Mouse (Mus musculus) NIH3T3 (cell line): ENCODE data around the gene Tob1.
A peak's percentile ranks its signal among the peaks of the same experiment; 100 is the strongest.

Experiments used
- DNase-seq: peaks from one replicate; pipeline ENCODE4 v3.0.0-alpha.2; 2012; ENCODE audit warnings: low read depth

Tob1 gene

DNA sequence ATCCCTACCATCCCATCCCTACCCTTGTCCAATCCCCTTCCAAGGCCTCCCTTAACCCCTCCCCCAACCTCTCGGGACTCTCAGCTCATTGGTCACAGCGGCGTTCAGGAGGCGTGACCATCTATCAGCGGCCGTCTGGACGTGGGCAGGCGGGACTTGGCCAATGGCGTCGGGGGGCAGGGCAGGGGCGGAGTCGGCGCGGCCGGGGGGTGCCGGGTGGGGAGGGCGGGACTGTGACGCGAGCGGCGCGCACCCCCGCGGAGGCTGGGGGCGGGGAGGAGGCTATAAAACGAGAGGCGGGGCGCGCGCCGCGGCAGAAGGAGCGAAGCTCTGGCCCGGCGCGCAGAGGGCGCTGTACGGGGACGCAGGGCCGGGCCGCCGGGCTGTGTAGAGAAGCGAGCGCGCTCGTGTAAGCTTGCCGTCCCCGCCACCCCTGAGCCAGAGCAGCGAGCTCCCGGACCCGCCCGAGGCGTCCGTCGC is at the start of gene Tob1:
TSS of gene Tob1 (plus strand) at position 331 of the 480 bp plus-strand sequence.
- peak; percentile 100 for DNase-seq

DNA sequence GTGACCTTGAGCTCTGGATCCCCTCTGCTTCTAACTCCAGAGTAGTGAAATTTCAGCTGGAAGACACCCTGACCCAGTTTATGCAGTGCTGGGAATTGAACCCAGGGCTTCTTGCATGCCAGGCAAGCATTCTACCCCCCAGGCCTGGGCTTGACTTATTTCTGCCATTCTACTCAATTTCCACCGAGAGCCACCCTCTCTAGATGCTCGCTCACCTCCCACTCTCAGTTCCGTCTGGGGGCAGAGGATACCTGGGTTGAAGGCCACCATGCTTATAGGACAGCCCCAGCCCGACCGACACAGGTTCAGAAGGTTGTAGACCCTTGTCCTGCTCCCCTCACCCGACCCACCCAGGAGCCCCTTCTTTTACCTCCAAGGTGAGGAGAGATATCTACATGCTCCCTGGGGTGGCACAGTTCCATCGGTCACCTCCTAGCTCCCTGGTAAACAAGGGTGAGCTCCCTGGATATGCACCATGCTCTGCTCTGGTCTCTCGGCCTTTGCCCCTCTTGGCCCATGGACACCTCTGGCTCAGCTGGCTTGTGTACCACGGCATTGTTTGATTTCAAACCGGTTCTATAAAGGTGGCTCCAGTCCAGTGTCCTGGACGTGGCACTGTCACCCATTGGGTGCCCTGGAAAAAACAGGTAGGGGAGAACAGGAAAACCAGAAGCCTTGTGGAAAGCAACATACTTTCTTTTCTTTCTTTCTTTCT is 49.2 kb upstream of the Tob1 start:
- no peak for DNase-seq

DNA sequence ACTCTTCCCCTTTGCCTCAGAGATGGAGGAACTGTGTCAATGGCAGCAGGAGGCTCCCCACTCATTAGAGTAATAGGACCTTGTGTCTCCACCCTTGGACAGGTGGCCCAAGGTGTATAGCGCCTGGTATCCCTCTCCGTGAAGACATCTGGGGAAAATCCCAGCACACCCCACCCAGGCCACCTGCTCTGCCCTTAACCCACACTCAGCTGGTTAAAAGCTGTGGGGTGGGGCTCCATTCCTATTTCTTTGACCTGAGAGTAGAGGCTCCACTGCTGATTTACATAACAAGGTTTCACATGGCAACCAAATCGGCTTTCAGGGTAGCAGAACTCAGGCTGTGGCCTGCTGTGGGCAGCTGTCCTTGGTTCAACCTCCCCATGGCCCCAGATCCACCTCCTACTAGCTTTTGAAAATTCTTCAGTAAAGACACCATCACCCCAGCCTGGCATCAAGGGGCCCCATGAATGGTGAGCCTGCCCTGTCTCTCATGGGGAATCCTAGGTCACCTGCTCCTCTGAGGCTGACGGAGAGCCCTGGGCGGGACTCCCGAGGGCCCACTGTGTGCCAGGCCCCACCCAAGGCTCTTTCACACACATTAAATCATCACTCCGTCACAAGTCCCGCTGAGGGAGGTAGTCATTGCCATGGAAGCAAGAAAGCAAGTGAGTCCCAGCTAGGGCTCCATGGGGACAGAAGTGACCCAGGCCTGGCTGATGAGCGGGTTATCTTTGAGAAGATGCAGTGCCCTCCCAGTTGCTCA is 48.1 kb upstream of the Tob1 start:
- DNase-seq: no peak

DNA sequence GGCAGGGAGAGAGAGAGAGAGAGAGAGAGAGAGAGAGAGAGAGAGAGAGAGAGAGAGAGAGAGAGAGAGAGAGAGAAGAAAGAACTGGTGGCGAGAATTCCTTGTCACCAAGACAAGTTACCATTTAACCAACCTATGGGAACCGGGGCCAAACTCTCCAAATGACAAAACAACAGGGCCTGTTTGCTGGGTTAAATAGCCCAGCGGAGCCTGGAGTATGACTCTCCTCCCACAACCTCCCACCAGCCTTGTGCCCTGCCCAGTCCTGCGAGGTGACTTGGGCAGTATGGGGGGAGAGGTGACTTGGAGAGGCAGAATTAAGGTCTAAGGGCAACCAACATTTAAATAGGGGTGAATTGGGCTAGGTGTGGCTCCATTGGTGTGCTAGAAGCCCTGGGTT is 45.5 kb upstream of the Tob1 start:
- no peak for DNase-seq

DNA sequence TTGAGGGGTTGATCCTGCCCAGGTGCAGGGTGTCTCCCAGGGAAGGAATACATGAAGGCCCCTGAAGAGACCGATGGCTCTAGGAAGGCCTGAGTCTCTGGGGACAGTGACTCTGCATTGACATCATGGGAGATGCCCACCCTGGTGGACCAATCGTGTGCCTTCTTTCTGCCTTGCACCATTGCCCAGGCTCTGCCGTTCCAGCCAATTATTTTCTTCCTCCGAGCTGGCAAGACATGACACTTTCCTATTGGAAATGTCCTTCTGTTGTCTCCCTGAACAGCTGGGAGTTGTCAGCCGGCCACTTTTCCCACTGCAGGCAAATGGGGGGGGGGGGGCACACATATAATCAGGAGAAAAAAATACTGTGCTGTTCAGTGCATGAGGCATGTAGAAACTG is 43.0 kb upstream of the Tob1 start:
- DNase-seq: no peak

DNA sequence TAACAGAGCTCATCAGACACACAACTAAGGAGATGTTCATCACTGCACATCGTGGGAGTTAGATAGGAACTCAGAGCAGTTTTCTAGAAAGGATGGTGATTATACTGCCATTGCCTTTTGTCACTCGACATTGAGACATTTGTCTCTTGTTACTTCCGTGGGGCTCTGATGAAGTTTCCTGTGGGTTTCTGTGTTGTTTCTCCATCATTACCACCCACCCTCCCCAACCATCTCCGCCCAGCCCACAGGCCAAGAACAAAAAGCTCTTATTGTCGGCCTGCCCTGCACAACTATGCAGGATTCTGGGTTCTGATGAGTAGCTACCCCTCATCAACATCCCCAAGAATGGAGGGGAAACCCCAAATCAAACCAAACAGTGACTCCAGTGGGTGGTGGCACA is 41.7 kb upstream of the Tob1 start:
- no peak for DNase-seq

DNA sequence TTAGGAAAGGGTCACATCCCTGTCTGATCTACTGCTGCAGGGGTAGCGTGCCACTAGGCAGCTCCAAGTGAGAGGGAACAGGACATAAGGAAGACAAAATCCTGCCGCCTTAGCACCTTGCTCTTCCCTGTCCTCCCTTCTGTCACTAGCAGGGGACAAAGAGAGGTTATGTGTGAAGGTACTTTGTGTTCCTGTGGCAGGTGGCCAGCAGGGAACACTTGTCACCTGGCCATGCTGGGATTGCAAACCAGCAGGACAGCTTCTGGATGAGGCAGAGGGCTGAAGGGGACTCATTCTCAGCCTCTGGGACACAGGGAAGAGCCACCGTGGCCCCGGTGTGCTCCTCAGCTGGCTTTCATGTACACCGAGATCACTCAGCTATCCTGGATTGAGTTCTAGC is 39.6 kb upstream of the Tob1 start:
- no peak for DNase-seq

DNA sequence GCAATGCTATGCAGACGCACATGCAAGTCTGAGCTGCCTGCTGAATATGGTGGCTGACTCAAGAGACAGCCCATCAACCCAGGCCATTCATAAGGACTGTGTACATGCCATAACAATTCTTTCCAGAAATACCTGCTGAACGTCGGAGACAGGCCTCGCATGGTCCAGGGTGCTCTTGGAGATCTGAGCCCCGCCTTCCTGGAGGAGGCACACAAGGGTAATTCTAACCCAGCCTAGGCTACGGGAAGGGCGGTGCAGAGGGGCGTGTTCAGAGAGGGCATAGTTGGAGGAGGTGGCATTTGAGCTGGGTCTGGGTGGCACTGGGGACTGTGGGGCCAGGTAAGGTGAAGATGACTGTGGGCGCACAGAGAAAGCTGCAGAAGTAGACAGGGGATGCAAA is 39.1 kb upstream of the Tob1 start:
- no peak for DNase-seq

DNA sequence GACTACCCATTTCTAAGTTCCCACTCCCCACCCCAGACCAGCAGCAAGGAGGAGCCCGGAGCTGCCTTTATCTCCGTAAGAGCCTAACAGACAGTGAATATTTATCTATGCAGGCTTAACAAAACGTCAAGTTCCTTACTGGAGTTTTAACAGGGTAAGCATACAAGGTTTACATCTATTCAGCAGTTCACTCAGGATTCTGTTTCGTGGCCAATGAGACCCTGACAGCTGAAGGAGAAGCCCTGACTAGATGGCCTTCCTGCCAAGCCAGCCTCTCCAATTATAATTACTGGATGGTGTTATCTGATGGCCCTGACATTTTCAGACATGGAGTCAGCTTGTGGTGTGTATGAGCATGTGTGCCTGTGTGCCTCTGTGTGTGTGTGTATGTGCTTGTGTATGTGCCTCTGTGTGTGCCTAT is 37.5 kb upstream of the Tob1 start:
- no peak for DNase-seq

DNA sequence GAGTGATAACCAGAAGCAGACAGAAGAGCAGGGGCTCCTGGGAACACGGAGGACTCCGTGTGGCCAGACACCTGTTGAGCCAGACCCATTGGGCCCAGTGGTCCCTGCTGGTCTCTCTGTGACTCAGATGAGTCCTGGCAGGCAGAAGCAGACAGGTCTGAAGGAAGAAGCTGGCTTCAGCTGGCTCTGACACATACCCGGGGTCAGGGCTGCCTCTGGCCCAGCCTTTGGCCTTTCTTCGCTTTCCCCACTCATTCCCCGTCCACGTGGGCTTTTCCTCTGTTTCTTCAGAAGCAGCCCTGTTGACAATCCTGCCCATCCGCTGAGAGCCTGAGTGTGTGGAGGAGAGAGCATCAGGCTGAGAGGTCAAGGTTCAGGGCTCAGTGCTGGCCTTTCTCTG is 36.0 kb upstream of the Tob1 start:
- DNase-seq: no peak

DNA sequence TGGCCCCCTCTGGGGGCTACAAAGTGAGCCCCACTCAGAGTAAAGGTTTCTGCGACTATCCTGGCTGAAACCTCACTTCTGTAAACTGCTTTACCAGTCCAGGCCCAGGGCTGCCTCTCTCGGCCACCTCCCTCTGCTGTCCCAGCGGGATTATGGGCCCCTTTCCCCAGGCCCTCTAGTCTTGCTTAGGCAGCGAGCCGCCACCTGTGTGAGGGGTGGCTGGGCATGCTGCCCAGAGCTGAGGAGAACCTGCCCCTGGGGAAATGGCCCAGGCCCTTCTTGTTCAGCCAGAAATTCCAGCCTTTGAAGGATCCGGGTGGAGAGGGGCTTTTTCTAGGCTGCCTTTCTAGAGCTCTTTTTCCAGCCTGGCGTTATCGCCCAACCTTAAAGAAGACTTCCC is 35.6 kb upstream of the Tob1 start:
- peak; percentile 34 for DNase-seq

DNA sequence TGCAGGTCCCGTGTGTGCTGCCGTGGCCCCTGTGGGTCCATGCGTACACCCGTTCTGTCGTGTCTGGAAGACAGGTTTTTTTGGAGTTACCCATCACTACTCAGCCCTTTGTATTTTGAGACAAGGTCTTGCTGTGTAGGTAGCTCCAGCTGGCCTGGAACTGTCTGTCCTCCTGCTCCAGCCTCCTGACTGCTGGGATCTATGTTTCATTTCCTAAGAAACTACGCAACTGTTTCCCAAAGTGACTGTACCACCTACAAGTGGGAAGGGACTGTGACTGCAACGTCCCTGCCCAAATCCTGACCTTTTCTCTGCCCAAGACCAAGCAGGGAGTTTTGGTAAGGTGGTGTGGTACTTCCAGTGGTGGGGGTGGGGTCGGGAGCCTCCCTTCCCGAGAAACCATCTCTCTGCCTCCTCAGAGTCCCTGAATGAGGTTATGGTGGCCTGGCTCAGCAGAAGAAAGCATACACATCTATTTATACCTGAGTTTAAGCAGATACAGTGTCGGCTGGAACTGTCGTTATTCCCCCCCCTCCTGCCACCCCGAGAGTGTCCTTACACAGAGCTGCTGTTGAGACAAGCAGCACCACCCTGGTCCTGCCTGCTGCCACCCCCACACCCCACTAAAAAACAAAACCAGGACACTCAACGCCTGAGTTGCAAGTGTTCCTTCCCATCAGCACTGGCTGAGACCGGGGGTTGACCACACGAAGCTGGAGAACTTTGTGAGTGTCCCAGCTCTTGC is 33.2 kb upstream of the Tob1 start:
- no peak for DNase-seq

DNA sequence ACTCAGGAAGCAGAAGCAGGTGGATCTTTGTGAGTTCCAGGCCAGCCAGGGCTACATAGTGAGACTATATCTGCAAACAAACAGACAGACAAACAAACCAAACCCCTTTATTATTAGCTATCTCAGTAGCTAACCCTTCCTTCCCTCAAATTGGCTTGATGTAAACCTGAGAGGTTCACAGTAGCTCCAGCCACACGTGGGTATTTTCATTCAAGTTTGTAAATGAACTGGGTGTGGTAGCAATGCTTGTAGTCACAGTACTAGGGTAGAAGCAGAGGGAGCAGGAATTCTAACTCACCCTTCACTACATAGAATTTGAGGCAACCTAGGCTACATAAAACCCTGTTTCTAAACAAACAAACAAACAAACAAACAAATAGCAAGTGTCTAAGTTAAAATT is 31.5 kb upstream of the Tob1 start:
- no peak for DNase-seq

DNA sequence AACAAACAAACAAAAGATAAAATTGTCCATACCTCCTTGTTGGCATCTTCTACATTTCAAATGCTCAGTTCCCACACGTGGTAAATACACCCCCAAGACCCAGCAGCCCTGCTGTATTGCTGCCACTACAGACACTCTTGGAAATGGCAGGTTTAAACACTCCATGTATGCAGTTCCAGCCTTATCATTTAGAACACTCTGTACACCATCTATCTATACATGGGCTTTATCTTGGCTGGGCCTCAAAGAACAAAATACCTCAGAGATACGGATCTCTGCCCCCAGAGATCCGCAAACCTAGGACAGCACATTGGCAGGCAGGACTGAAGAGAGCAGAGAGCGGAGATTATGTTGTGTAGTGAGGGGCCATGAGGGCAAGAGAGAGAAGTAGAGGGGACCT is 31.1 kb upstream of the Tob1 start:
- DNase-seq: no peak

DNA sequence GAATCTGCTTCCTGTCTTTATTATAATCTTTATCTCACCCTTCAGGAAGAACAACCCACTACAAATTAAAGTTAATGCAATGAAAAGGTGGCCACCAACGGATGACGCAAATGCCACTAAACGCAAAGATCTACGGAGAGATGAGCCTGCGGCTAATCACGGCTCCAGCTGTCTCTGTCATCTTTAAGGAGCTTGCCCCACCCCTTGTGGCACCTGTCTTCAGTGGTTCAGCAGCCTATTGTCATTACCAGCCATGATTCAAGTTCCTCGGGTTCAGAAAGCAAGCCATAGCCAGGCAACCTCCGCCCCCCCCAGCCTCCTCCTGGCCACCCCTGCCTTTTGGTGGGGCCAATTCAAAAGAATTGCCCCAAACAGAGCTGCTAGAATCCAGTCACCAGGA is 29.6 kb upstream of the Tob1 start:
- DNase-seq: no peak

DNA sequence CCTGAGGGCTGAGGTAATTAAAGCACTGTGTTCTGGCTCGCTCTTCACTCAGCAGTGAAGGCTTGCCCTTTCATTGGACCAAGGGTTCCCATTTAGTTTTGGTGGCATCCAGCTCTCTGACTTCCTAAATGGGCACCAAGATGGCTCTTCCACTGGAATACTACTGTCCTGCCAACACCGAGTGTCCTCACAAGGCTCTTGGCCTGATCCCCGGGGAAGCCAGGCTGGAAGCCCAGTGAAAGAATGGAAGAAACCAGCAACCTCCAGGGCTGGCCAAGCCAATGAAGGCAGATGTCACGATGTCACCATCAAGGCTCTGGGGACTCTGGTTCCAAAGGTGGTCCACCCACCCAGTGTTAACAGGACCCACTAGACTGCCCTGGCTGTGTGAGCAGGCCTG is 28.5 kb upstream of the Tob1 start:
- no peak for DNase-seq

DNA sequence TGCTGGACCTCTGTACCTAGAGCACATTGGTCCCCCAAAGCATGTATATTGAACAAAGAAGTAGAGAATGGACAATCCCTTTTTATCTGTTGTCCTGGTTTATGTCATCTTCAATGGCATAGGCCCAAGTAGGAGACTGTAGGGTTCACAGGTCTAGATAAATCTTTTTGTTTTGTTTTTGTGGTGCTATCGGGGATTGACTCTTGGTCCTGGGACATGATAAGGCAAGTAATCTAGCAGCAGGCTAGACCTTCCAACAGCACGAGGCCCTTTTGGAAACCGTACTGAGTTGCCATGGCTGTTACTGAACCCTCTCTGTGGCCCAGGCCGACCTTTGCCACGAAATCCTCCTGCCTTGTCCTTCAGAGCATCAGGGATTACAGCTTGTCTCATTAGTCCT is 28.1 kb upstream of the Tob1 start:
- DNase-seq: no peak

DNA sequence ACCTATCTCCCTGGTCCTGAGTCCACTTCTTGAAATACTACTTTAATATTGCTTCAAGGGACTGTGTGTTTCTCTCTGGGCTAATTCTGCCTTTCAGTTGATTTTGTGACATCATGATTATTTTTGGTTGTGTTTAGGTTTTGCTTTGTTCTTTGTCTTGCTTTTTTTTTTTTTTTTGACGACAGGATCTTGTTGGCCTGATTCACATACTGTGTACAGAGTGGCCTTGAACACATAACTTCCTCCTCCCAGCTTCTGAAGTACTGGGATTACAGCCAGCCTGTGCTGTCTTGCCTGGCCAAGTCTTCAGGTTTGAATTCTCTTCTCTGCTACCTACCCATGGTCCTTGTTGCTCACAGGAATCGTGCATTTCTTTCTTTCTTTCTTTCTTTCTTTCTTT is 27.6 kb upstream of the Tob1 start:
- no peak for DNase-seq

DNA sequence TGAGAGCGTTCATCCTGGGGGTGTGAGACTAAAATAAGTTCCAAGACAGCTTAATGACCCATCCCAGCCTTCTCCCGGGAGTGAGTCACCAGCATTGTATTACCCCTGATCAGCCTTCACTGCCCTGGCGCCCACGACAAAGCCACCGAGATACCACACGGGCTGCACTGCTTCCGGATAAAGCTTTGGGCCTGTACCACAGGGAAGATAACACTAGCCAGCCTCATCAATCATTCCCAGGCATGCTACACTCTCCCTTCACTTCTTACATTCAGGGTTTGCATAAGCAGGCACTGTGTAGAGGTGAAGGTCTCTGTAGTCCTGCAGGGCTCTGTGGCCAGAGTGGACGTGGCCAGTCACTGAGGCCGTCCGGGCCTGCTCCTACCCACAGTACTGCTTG is 21.7 kb upstream of the Tob1 start:
- peak; percentile 28 for DNase-seq

DNA sequence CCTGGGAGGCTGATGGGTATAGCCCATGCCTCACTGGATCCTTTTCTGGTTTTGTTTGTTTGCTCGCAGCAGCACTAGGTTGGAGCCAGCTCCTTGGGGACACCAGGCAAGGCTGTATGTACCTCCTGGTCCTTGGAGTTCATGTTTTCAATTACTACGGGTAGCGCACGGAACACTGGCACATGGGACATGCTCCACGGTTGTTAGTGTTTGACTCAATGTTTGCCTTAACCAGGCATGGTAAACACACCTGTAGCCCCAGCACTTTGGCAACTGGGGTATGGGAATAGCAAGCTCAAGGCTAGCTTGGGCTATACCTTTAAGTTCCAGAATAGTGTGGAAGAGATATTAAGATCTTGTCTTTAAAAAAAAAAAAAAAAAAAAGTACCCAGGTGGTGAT is 20.6 kb upstream of the Tob1 start:
- DNase-seq: no peak

DNA sequence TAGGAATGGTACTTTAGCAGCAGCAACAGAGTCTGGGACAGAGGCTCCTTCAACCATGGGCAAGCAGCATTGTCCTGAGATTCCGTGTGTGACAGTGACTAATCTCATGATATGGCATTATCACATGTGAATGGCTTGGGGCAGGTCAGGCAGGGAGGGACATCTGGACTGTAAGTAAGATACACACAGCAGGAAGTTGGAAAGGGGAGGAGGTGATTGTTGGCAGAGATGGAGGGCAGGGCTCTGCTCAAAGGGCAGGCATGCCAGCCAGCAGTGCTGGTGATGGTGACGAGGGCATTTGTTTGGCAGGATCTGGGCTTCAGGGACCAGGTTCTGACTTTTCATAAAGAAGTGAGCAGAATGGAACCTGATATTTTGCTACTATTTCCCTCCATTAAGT is 18.1 kb upstream of the Tob1 start:
- no peak for DNase-seq

DNA sequence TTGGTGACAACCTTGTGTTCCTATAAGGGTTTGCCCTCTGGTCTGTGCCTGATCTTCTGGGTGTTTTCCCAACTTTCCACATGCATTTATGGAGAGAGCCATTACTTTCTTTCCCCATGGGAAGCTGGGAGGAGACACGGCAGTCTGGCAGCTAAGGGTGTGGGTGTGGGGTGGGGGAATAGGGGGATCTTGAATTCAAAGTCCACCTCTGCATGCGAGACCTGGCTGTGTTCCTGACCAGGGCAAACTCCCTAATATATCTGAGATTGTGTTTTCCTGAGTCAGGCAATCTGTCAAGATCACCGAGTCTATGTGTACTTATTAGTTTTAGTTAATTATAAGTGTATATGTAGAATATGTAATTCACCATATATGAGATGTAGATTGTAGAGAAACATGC is 14.9 kb upstream of the Tob1 start:
- DNase-seq: no peak
